Mouse (Mus musculus): Measurements from ENCODE around the gene Hs2st1.
"Not testable (repeated sequence)": the region's sequence is repeated elsewhere in the genome, so short reads cannot be mapped to it uniquely, and the experiment has no call there.

The Hs2st1 gene

GRCm38 (mm10) chr3:144570047-144570815 is at the start of gene Hs2st1, which contains the start of gene Selenof:
Gene Hs2st1 (minus strand): TSS chr3:144570181.
Gene Selenof (plus strand): TSS chr3:144570304.
- peak; percentile 98 for DNase-seq (ENCODE audit: extremely low spot score)

- DNase-seq (ENCODE audit: extremely low spot score) = no peak
Observed at GRCm38 (mm10) chr3:144617633-144618180, 47.7 kb upstream of the Hs2st1 start.

GRCm38 (mm10) chr3:144616654-144617425 is 46.9 kb upstream of the Hs2st1 start:
- peak; percentile 81 for DNase-seq (ENCODE audit: extremely low spot score)

- DNase-seq (ENCODE audit: extremely low spot score) = no peak
Observed at GRCm38 (mm10) chr3:144615459-144615858, 45.5 kb upstream of the Hs2st1 start.

- no peak for DNase-seq (ENCODE audit: extremely low spot score)
Observed at GRCm38 (mm10) chr3:144614698-144615097, 44.7 kb upstream of the Hs2st1 start.

GRCm38 (mm10) chr3:144614277-144614676 is 44.3 kb upstream of the Hs2st1 start:
- no peak for DNase-seq (ENCODE audit: extremely low spot score)

GRCm38 (mm10) chr3:144612382-144612781 is 42.4 kb upstream of the Hs2st1 start:
- no peak for DNase-seq (ENCODE audit: extremely low spot score)

GRCm38 (mm10) chr3:144611626-144612271 is 41.8 kb upstream of the Hs2st1 start:
- DNase-seq (ENCODE audit: extremely low spot score) = no peak

GRCm38 (mm10) chr3:144610759-144611158 is 40.8 kb upstream of the Hs2st1 start:
- DNase-seq (ENCODE audit: extremely low spot score) = no peak

GRCm38 (mm10) chr3:144608090-144608489 is 38.1 kb upstream of the Hs2st1 start:
- DNase-seq (ENCODE audit: extremely low spot score) = no peak

GRCm38 (mm10) chr3:144606449-144606848 is 36.5 kb upstream of the Hs2st1 start:
- no peak for DNase-seq (ENCODE audit: extremely low spot score)

- DNase-seq (ENCODE audit: extremely low spot score) = not testable (repeated sequence)
Observed at GRCm38 (mm10) chr3:144605811-144606210, 35.8 kb upstream of the Hs2st1 start.

GRCm38 (mm10) chr3:144604205-144604604 is 34.2 kb upstream of the Hs2st1 start:
- DNase-seq (ENCODE audit: extremely low spot score) = no peak

- DNase-seq (ENCODE audit: extremely low spot score) = no peak
Observed at GRCm38 (mm10) chr3:144603558-144603957, 33.6 kb upstream of the Hs2st1 start.

GRCm38 (mm10) chr3:144602819-144603218 is 32.8 kb upstream of the Hs2st1 start:
- no peak for DNase-seq (ENCODE audit: extremely low spot score)

GRCm38 (mm10) chr3:144602413-144602812 is 32.4 kb upstream of the Hs2st1 start:
- DNase-seq (ENCODE audit: extremely low spot score) = no peak

- DNase-seq (ENCODE audit: extremely low spot score) = no peak
Observed at GRCm38 (mm10) chr3:144597790-144598467, 27.9 kb upstream of the Hs2st1 start.

- DNase-seq (ENCODE audit: extremely low spot score) = no peak
Observed at GRCm38 (mm10) chr3:144597121-144597520, 27.1 kb upstream of the Hs2st1 start.

GRCm38 (mm10) chr3:144592992-144593785 is 23.2 kb upstream of the Hs2st1 start:
- no peak for DNase-seq (ENCODE audit: extremely low spot score)

- no peak for DNase-seq (ENCODE audit: extremely low spot score)
Observed at GRCm38 (mm10) chr3:144589189-144589890, 19.4 kb upstream of the Hs2st1 start.
